Mouse (Mus musculus): ENCODE data around the gene Ttll12.

GRCm38 (mm10) chr15:83547144-83547543 lies 47.8 kb downstream of the Ttll12 start:
- no peak for TF ChIP-seq CTCF (IDR thresholded peaks at IDR 0.05)
- no peak for TF ChIP-seq EP300 (IDR thresholded peaks at IDR 0.05; ENCODE audit: insufficient read depth, low read depth, low read length)
- no peak for TF ChIP-seq POLR2A (IDR thresholded peaks at IDR 0.05; ENCODE audit: insufficient read depth, low read depth, low read length)
